Mouse (Mus musculus): ENCODE measurements at regions not wholly inside any gene's neighbourhood (a gene's known extent, or its start where the extent isn't known, plus 50 kb on each side); places are given as distances from the start of the nearest gene placed in this dataset.

- no peaks in the 10 kb centered on the region for H3K36me3 ChIP-seq (ENCODE audit: control insufficient read depth, insufficient read depth, low read length, poor library complexity, severe bottlenecking)
- in situ Hi-C loops (cut with MboI; ENCODE audit: low sequenced_read_pairs in 2 of 2, unreplicated experiment in 2 of 2), result no loop called here
- no peak overlapping the region for H3K4me3 ChIP-seq (ENCODE audit: insufficient read depth in 1 of 2, low read depth in 1 of 2, low read length in 2 of 2, poor library complexity in 1 of 2, severe bottlenecking in 1 of 2)
- H3K9ac ChIP-seq (ENCODE audit: insufficient read depth, low read depth, low read length, poor library complexity, severe bottlenecking), result no peak overlapping the region
- no peak for DNase-seq (ENCODE audit: low read depth, low spot score)
- TF ChIP-seq MAFK (IDR thresholded peaks at IDR 0.05; ENCODE audit: insufficient read depth, low read depth, low read length) (no peak), ZC3H11A (IDR thresholded peaks at IDR 0.05; ENCODE audit: borderline replicate concordance, low read depth, low read length) (no peak), ZNF384 (IDR thresholded peaks at IDR 0.05; ENCODE audit: low read depth, low read length) (no peak), CHD2 (IDR thresholded peaks at IDR 0.05; ENCODE audit: low read depth, low read length) (no peak), HCFC1 (IDR thresholded peaks at IDR 0.05; ENCODE audit: borderline replicate concordance, insufficient read depth, low read length) (no peak)
- no peak overlapping the region for H3K27ac ChIP-seq (ENCODE audit: insufficient read depth, low read depth, low read length, poor library complexity, severe bottlenecking)
- H3K9me3 ChIP-seq (ENCODE audit: control insufficient read depth, insufficient read depth, low read depth, low read length), result no peaks in the 10 kb centered on the region
- no peaks in the 10 kb centered on the region for H3K4me1 ChIP-seq (ENCODE audit: control insufficient read depth in 2 of 2, insufficient read depth in 2 of 2, low read length in 2 of 2, poor library complexity in 1 of 2)
These were observed 144.1 kb upstream of the Dusp10 start for GRCm38 (mm10) chr1:183868965-183869364.

GRCm38 (mm10) chr1:183895936-183896335 is 117.2 kb upstream of the Dusp10 start:
- Histone ChIP-seq H3K4me3 (ENCODE audit: insufficient read depth in 1 of 2, low read depth in 1 of 2, low read length in 2 of 2, poor library complexity in 1 of 2, severe bottlenecking in 1 of 2) (no peak overlapping the region), H3K9me3 (ENCODE audit: control insufficient read depth, insufficient read depth, low read depth, low read length) (no peaks in the 10 kb centered on the region), H3K27ac (ENCODE audit: insufficient read depth, low read depth, low read length, poor library complexity, severe bottlenecking) (no peak overlapping the region), H3K36me3 (ENCODE audit: control insufficient read depth, insufficient read depth, low read length, poor library complexity, severe bottlenecking) (no peaks in the 10 kb centered on the region), H3K4me1 (ENCODE audit: control insufficient read depth in 2 of 2, insufficient read depth in 2 of 2, low read length in 2 of 2, poor library complexity in 1 of 2) (no peaks in the 10 kb centered on the region), H3K9ac (ENCODE audit: insufficient read depth, low read depth, low read length, poor library complexity, severe bottlenecking) (no peak overlapping the region)
- DNase-seq (ENCODE audit: low read depth, low spot score), result no peak
- TF ChIP-seq MAFK (IDR thresholded peaks at IDR 0.05; ENCODE audit: insufficient read depth, low read depth, low read length), result no peak
- TF ChIP-seq ZC3H11A (IDR thresholded peaks at IDR 0.05; ENCODE audit: borderline replicate concordance, low read depth, low read length), result no peak
- TF ChIP-seq HCFC1 (IDR thresholded peaks at IDR 0.05; ENCODE audit: borderline replicate concordance, insufficient read depth, low read length), result no peak
- TF ChIP-seq CHD2 (IDR thresholded peaks at IDR 0.05; ENCODE audit: low read depth, low read length), result no peak
- no peak for TF ChIP-seq ZNF384 (IDR thresholded peaks at IDR 0.05; ENCODE audit: low read depth, low read length)
- in situ Hi-C loops (cut with MboI; ENCODE audit: low sequenced_read_pairs in 2 of 2, unreplicated experiment in 2 of 2), result no loop called here

DNA sequence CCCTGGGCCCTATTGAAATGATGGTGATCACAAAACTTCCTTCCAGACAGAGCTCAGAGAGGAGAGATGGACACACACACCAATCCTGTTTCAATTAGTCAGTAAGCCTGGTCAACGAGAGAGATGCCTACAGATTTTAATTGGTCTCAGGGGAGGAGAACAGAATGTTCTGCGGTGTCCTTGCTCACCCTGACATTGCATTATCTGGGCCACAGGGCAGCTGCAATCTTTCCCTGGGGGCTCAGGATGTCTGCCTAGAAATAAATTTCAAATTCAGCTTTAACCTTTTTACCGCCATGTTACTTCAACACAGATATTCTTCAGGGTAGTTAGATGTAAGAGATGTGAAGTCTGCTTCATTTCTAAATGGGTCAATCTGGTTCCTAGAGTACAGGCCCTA is 115.0 kb upstream of the Dusp10 start:
- TF ChIP-seq CHD2 (IDR thresholded peaks at IDR 0.05; ENCODE audit: low read depth, low read length), result no peak
- no peak for TF ChIP-seq HCFC1 (IDR thresholded peaks at IDR 0.05; ENCODE audit: borderline replicate concordance, insufficient read depth, low read length)
- TF ChIP-seq ZNF384 (IDR thresholded peaks at IDR 0.05; ENCODE audit: low read depth, low read length), result no peak
- no peak for TF ChIP-seq ZC3H11A (IDR thresholded peaks at IDR 0.05; ENCODE audit: borderline replicate concordance, low read depth, low read length)
- no peak for TF ChIP-seq MAFK (IDR thresholded peaks at IDR 0.05; ENCODE audit: insufficient read depth, low read depth, low read length)
- in situ Hi-C loops (cut with MboI; ENCODE audit: low sequenced_read_pairs in 2 of 2, unreplicated experiment in 2 of 2), result no loop called here

GRCm38 (mm10) chr1:183904564-183904963 is 108.5 kb upstream of the Dusp10 start:
- no peaks in the 10 kb centered on the region for H3K36me3 ChIP-seq (ENCODE audit: control insufficient read depth, insufficient read depth, low read length, poor library complexity, severe bottlenecking)
- no peaks in the 10 kb centered on the region for H3K4me1 ChIP-seq (ENCODE audit: control insufficient read depth in 2 of 2, insufficient read depth in 2 of 2, low read length in 2 of 2, poor library complexity in 1 of 2)
- H3K9me3 ChIP-seq (ENCODE audit: control insufficient read depth, insufficient read depth, low read depth, low read length), result no peaks in the 10 kb centered on the region
- no peak overlapping the region for H3K9ac ChIP-seq (ENCODE audit: insufficient read depth, low read depth, low read length, poor library complexity, severe bottlenecking)
- in situ Hi-C loops (cut with MboI; ENCODE audit: low sequenced_read_pairs in 2 of 2, unreplicated experiment in 2 of 2), result no loop called here
- DNase-seq (ENCODE audit: low read depth, low spot score), result no peak
- no peak overlapping the region for H3K27ac ChIP-seq (ENCODE audit: insufficient read depth, low read depth, low read length, poor library complexity, severe bottlenecking)
- no peak overlapping the region for H3K4me3 ChIP-seq (ENCODE audit: insufficient read depth in 1 of 2, low read depth in 1 of 2, low read length in 2 of 2, poor library complexity in 1 of 2, severe bottlenecking in 1 of 2)
- no peak for TF ChIP-seq ZC3H11A (IDR thresholded peaks at IDR 0.05; ENCODE audit: borderline replicate concordance, low read depth, low read length)
- TF ChIP-seq ZNF384 (IDR thresholded peaks at IDR 0.05; ENCODE audit: low read depth, low read length), result no peak
- TF ChIP-seq CHD2 (IDR thresholded peaks at IDR 0.05; ENCODE audit: low read depth, low read length), result no peak
- no peak for TF ChIP-seq MAFK (IDR thresholded peaks at IDR 0.05; ENCODE audit: insufficient read depth, low read depth, low read length)
- TF ChIP-seq HCFC1 (IDR thresholded peaks at IDR 0.05; ENCODE audit: borderline replicate concordance, insufficient read depth, low read length), result no peak

More for the DNA sequence above, 115.0 kb upstream of the Dusp10 start:
- no peaks in the 10 kb centered on the region for H3K36me3 ChIP-seq (ENCODE audit: control insufficient read depth, insufficient read depth, low read length, poor library complexity, severe bottlenecking)
- no peak overlapping the region for H3K9ac ChIP-seq (ENCODE audit: insufficient read depth, low read depth, low read length, poor library complexity, severe bottlenecking)
- DNase-seq (ENCODE audit: low read depth, low spot score), result no peak
- no peak overlapping the region for H3K27ac ChIP-seq (ENCODE audit: insufficient read depth, low read depth, low read length, poor library complexity, severe bottlenecking)
- H3K9me3 ChIP-seq (ENCODE audit: control insufficient read depth, insufficient read depth, low read depth, low read length), result no peaks in the 10 kb centered on the region
- no peaks in the 10 kb centered on the region for H3K4me1 ChIP-seq (ENCODE audit: control insufficient read depth in 2 of 2, insufficient read depth in 2 of 2, low read length in 2 of 2, poor library complexity in 1 of 2)
- H3K4me3 ChIP-seq (ENCODE audit: insufficient read depth in 1 of 2, low read depth in 1 of 2, low read length in 2 of 2, poor library complexity in 1 of 2, severe bottlenecking in 1 of 2), result no peak overlapping the region

All from ES-E14 (cell line).